Mouse (Mus musculus): Measurements from ENCODE around the gene Gatad2b. TPM values are rescaled to one million over a fixed set of nuclear protein-coding genes. Genes with fewer than 3 reads are reported as not detected.

Gatad2b gene
- polyA plus RNA-seq, 2 experiments = 16.8 to 39.9 TPM

- H3K27me3 ChIP-seq (ENCODE audit: control insufficient read depth, insufficient read depth, low read length) = no peaks in the 10 kb centered on the region
- H3K4me3 ChIP-seq (replicated peaks; ENCODE audit: low read length) = no peak overlapping the region
- 87% methylated on average over 4 of the region's 4 CpGs for WGBS
- H3K9me3 ChIP-seq (ENCODE audit: control insufficient read depth, low read length) = no peaks in the 10 kb centered on the region
- H3K4me2 ChIP-seq (replicated peaks; ENCODE audit: low read depth, low read length, severe bottlenecking) = no peak overlapping the region
- no peak overlapping the region for H3K9ac ChIP-seq (ENCODE audit: low read depth, low read length, severe bottlenecking)
- peaks cover 44% of the 10 kb centered on the region for H3K36me3 ChIP-seq (ENCODE audit: control insufficient read depth, insufficient read depth, low read length)
- ATAC-seq (ENCODE audit: low FRiP score, low read depth) = no peak
- DNase-seq (ENCODE audit: low spot score) = no peak
- H3K4me1 ChIP-seq (ENCODE audit: control insufficient read depth, insufficient read depth, low read length) = no peaks in the 10 kb centered on the region
- no peak overlapping the region for H3K27ac ChIP-seq (replicated peaks; ENCODE audit: low read depth, low read length)
- TF ChIP-seq POLR2A (IDR thresholded peaks at IDR 0.05; ENCODE audit: borderline replicate concordance, extremely low read depth, insufficient read depth, insufficient read length) = no peak
Observed at GRCm38 (mm10) chr3:90361476-90361875, 68.5 kb downstream of the Gatad2b start.

GRCm38 (mm10) chr3:90362346-90362745 lies 69.4 kb downstream of the Gatad2b start:
- no peak for ATAC-seq (ENCODE audit: low FRiP score, low read depth)
- no peak for DNase-seq (ENCODE audit: low spot score)

GRCm38 (mm10) chr3:90367001-90367632 lies 74.1 kb downstream of the Gatad2b start:
- Histone ChIP-seq H3K9me3 (ENCODE audit: control insufficient read depth, low read length) (no peaks in the 10 kb centered on the region), H3K4me1 (ENCODE audit: control insufficient read depth, insufficient read depth, low read length) (no peaks in the 10 kb centered on the region), H3K27ac (replicated peaks; ENCODE audit: low read depth, low read length) (no peak overlapping the region), H3K36me3 (ENCODE audit: control insufficient read depth, insufficient read depth, low read length) (peaks cover 5% of the 10 kb centered on the region; the same call in 1 of the 2 replicates), H3K4me3 (replicated peaks; ENCODE audit: low read length) (no peak overlapping the region), H3K4me2 (replicated peaks; ENCODE audit: low read depth, low read length, severe bottlenecking) (no peak overlapping the region), H3K27me3 (ENCODE audit: control insufficient read depth, insufficient read depth, low read length) (no peaks in the 10 kb centered on the region), H3K9ac (ENCODE audit: low read depth, low read length, severe bottlenecking) (no peak overlapping the region)
- no peak for TF ChIP-seq POLR2A (IDR thresholded peaks at IDR 0.05; ENCODE audit: borderline replicate concordance, extremely low read depth, insufficient read depth, insufficient read length)
- ATAC-seq (ENCODE audit: low FRiP score, low read depth) = no peak
- no peak for DNase-seq (ENCODE audit: low spot score)
- 90% methylated on average over 5 of the region's 5 CpGs for WGBS

More at GRCm38 (mm10) chr3:90362346-90362745, 69.4 kb downstream of the Gatad2b start:
- Histone ChIP-seq H3K27me3 (ENCODE audit: control insufficient read depth, insufficient read depth, low read length) (no peaks in the 10 kb centered on the region), H3K9me3 (ENCODE audit: control insufficient read depth, low read length) (no peaks in the 10 kb centered on the region), H3K4me1 (ENCODE audit: control insufficient read depth, insufficient read depth, low read length) (no peaks in the 10 kb centered on the region), H3K9ac (ENCODE audit: low read depth, low read length, severe bottlenecking) (no peak overlapping the region), H3K36me3 (ENCODE audit: control insufficient read depth, insufficient read depth, low read length) (peaks cover 35% of the 10 kb centered on the region), H3K4me2 (replicated peaks; ENCODE audit: low read depth, low read length, severe bottlenecking) (no peak overlapping the region), H3K27ac (replicated peaks; ENCODE audit: low read depth, low read length) (no peak overlapping the region), H3K4me3 (replicated peaks; ENCODE audit: low read length) (no peak overlapping the region)
- 87% methylated on average over 2 of the region's 2 CpGs for WGBS
- no peak for TF ChIP-seq POLR2A (IDR thresholded peaks at IDR 0.05; ENCODE audit: borderline replicate concordance, extremely low read depth, insufficient read depth, insufficient read length)

- ATAC-seq (ENCODE audit: low FRiP score, low read depth) (no peak), DNase-seq (ENCODE audit: low spot score) (no peak)
- Histone ChIP-seq H3K4me3 (replicated peaks; ENCODE audit: low read length) (no peak overlapping the region), H3K27me3 (ENCODE audit: control insufficient read depth, insufficient read depth, low read length) (no peaks in the 10 kb centered on the region), H3K4me2 (replicated peaks; ENCODE audit: low read depth, low read length, severe bottlenecking) (no peak overlapping the region), H3K36me3 (ENCODE audit: control insufficient read depth, insufficient read depth, low read length) (no peaks in the 10 kb centered on the region), H3K4me1 (ENCODE audit: control insufficient read depth, insufficient read depth, low read length) (no peaks in the 10 kb centered on the region), H3K9me3 (ENCODE audit: control insufficient read depth, low read length) (no peaks in the 10 kb centered on the region), H3K9ac (ENCODE audit: low read depth, low read length, severe bottlenecking) (no peak overlapping the region), H3K27ac (replicated peaks; ENCODE audit: low read depth, low read length) (no peak overlapping the region)
- TF ChIP-seq POLR2A (IDR thresholded peaks at IDR 0.05; ENCODE audit: borderline replicate concordance, extremely low read depth, insufficient read depth, insufficient read length) = no peak
- 42% methylated on average over 2 of the region's 2 CpGs for WGBS
Observed at GRCm38 (mm10) chr3:90369041-90369440, 76.1 kb downstream of the Gatad2b start.

- Histone ChIP-seq H3K36me3 (ENCODE audit: control insufficient read depth, insufficient read depth, low read length) (no peaks in the 10 kb centered on the region), H3K4me1 (ENCODE audit: control insufficient read depth, insufficient read depth, low read length) (no peaks in the 10 kb centered on the region), H3K27me3 (ENCODE audit: control insufficient read depth, insufficient read depth, low read length) (no peaks in the 10 kb centered on the region), H3K9ac (ENCODE audit: low read depth, low read length, severe bottlenecking) (no peak overlapping the region), H3K4me2 (replicated peaks; ENCODE audit: low read depth, low read length, severe bottlenecking) (no peak overlapping the region), H3K9me3 (ENCODE audit: control insufficient read depth, low read length) (no peaks in the 10 kb centered on the region), H3K4me3 (replicated peaks; ENCODE audit: low read length) (no peak overlapping the region), H3K27ac (replicated peaks; ENCODE audit: low read depth, low read length) (no peak overlapping the region)
- TF ChIP-seq POLR2A (IDR thresholded peaks at IDR 0.05; ENCODE audit: borderline replicate concordance, extremely low read depth, insufficient read depth, insufficient read length) = no peak
- DNase-seq (ENCODE audit: low spot score) (no peak), ATAC-seq (ENCODE audit: low FRiP score, low read depth) (no peak)
- 64% methylated on average over 7 of the region's 7 CpGs for WGBS
Observed at GRCm38 (mm10) chr3:90371857-90372256, 78.9 kb downstream of the Gatad2b start.
